Mouse (Mus musculus): ENCODE data around the gene Dock11.

Dock11 gene

GRCm38 (mm10) chrX:35888087-35888895, at the start of gene Dock11:
Gene Dock11, plus strand, starts transcription at chrX:35888832.
- in situ Hi-C loops (cut with MboI) = no loop called here

GRCm38 (mm10) chrX:35879703-35880102, 8.9 kb upstream of the Dock11 start:
- in situ Hi-C loops (cut with MboI) = no loop called here

- in situ Hi-C loops (cut with MboI) = no loop called here
Measured at GRCm38 (mm10) chrX:35888945-35889799, 540 bp downstream of the Dock11 start.

GRCm38 (mm10) chrX:35889800-35890106, 1.1 kb downstream of the Dock11 start:
- in situ Hi-C loops (cut with MboI) = no loop called here

GRCm38 (mm10) chrX:35891534-35892125, 3.0 kb downstream of the Dock11 start:
- in situ Hi-C loops (cut with MboI) = no loop called here

- in situ Hi-C loops (cut with MboI) = no loop called here
Measured at GRCm38 (mm10) chrX:35892377-35892776, 3.7 kb downstream of the Dock11 start.

- in situ Hi-C loops (cut with MboI) = no loop called here
Measured at GRCm38 (mm10) chrX:35897648-35898500, 9.2 kb downstream of the Dock11 start.

- in situ Hi-C loops (cut with MboI) = no loop called here
Measured at GRCm38 (mm10) chrX:35898501-35898766, 9.8 kb downstream of the Dock11 start.

GRCm38 (mm10) chrX:35904352-35904751, 15.7 kb downstream of the Dock11 start:
- in situ Hi-C loops (cut with MboI) = no loop called here

GRCm38 (mm10) chrX:35906696-35907330, 18.2 kb downstream of the Dock11 start:
- in situ Hi-C loops (cut with MboI) = no loop called here

- in situ Hi-C loops (cut with MboI) = no loop called here
Measured at GRCm38 (mm10) chrX:35919558-35919957, 30.9 kb downstream of the Dock11 start.

GRCm38 (mm10) chrX:35920096-35920607, 31.5 kb downstream of the Dock11 start:
- in situ Hi-C loops (cut with MboI) = no loop called here

- in situ Hi-C loops (cut with MboI) = no loop called here
Measured at GRCm38 (mm10) chrX:35921922-35922321, 33.3 kb downstream of the Dock11 start.

GRCm38 (mm10) chrX:35924705-35925264, 36.2 kb downstream of the Dock11 start:
- in situ Hi-C loops (cut with MboI) = no loop called here

GRCm38 (mm10) chrX:35930094-35930933, 41.7 kb downstream of the Dock11 start:
- in situ Hi-C loops (cut with MboI) = no loop called here

- in situ Hi-C loops (cut with MboI) = no loop called here
Measured at GRCm38 (mm10) chrX:35930934-35931406, 42.3 kb downstream of the Dock11 start.

- in situ Hi-C loops (cut with MboI) = no loop called here
Measured at GRCm38 (mm10) chrX:35931945-35932344, 43.3 kb downstream of the Dock11 start.

- in situ Hi-C loops (cut with MboI) = no loop called here
Measured at GRCm38 (mm10) chrX:35932952-35933351, 44.3 kb downstream of the Dock11 start.

- in situ Hi-C loops (cut with MboI) = no loop called here
Measured at GRCm38 (mm10) chrX:35938112-35938511, 49.5 kb downstream of the Dock11 start.

- in situ Hi-C loops (cut with MboI) = no loop called here
Measured at GRCm38 (mm10) chrX:35946394-35946793, 57.8 kb downstream of the Dock11 start.
